30 mouse cellular contexts compared by ENCODE assay signal in genomic region chr4:137590961-137591360, GRCm38 (mm10). TPM values are rescaled to one million over a fixed set of nuclear protein-coding genes. Genes with fewer than 3 reads are reported as not detected.
DNase-seq lines count a peak whose midpoint lies in the region; ATAC-seq and TF ChIP-seq lines count a peak whose summit lies in the region.
"Had no signal": no experiment of that assay in that cellular context is flagged by ENCODE, and none has a peak within 500 bp of the region (broad histone marks: within the 10 kb centered on the region; RNA-seq: fewer than 3 reads in every experiment).

No protein-coding gene starts in this region.

- peaks cover 2% of the 10 kb centered on the region; the same call in 1 of the 2 replicates for H3K36me3 ChIP-seq in heart, adult 2 months (ENCODE audit: control insufficient read depth, insufficient read depth, low read length)
- peaks cover 5% of the 10 kb centered on the region for H3K36me3 ChIP-seq in ES-Bruce4 (ENCODE audit: control insufficient read depth, insufficient read depth, low read length, poor library complexity, severe bottlenecking)
- no peaks in the 10 kb centered on the region for H3K36me3 ChIP-seq in liver, postnatal 0 days (replicated peaks; ENCODE audit: insufficient read depth, low read length)
- H3K36me3 ChIP-seq: embryonic facial prominence, embryonic 15.5 days; heart, embryonic 13.5 days; hindbrain, embryonic 12.5 days; liver, embryonic 13.5 days; midbrain, embryonic 13.5 days had no signal

- no peak overlapping the region for H3K9ac ChIP-seq in heart, adult 2 months (ENCODE audit: low read depth, low read length)
- peak overlapping the region; percentile 8; the same call in 1 of the 2 replicates for H3K9ac ChIP-seq in ES-Bruce4 (ENCODE audit: low read depth, poor library complexity, severe bottlenecking)
- H3K9ac ChIP-seq in liver, postnatal 0 days (replicated peaks): no peak overlapping the region
- H3K9ac ChIP-seq: embryonic facial prominence, embryonic 15.5 days; heart, embryonic 13.5 days; hindbrain, embryonic 12.5 days; liver, embryonic 13.5 days; lung, embryonic 14.5 days; midbrain, embryonic 13.5 days had no signal

- no peak overlapping the region for H3K4me2 ChIP-seq in liver, postnatal 0 days (ENCODE audit: low read depth, low read length)
- H3K4me2 ChIP-seq: embryonic facial prominence, embryonic 15.5 days; heart, embryonic 13.5 days; hindbrain, embryonic 12.5 days; liver, embryonic 13.5 days; lung, embryonic 14.5 days; midbrain, embryonic 13.5 days had no signal

- TF ChIP-seq EP300 in heart, adult 2 months (IDR thresholded peaks at IDR 0.05; ENCODE audit: insufficient read depth, low read depth, low read length): no peak
- TF ChIP-seq EP300 in ES-Bruce4 (IDR thresholded peaks at IDR 0.05; ENCODE audit: insufficient read depth, low read depth, low read length): no peak
- TF ChIP-seq EP300 in liver, postnatal 0 days (IDR thresholded peaks at IDR 0.05; ENCODE audit: low read depth): no peak

- TF ChIP-seq POLR2A in heart, adult 2 months (IDR thresholded peaks at IDR 0.05; ENCODE audit: insufficient read depth, low read depth, low read length): no peak
- no peak for TF ChIP-seq POLR2A in ES-Bruce4 (IDR thresholded peaks at IDR 0.05; ENCODE audit: insufficient read depth, low read length)

- H3K9me3 ChIP-seq in ES-Bruce4 (replicated peaks; ENCODE audit: control insufficient read depth, insufficient read depth, low read length, poor library complexity, severe bottlenecking): no peaks in the 10 kb centered on the region
- H3K9me3 ChIP-seq in liver, postnatal 0 days (ENCODE audit: low read length): no peaks in the 10 kb centered on the region
- H3K9me3 ChIP-seq: embryonic facial prominence, embryonic 15.5 days; heart, embryonic 13.5 days; hindbrain, embryonic 12.5 days; liver, embryonic 13.5 days; midbrain, embryonic 13.5 days had no signal

- peaks cover 3% of the 10 kb centered on the region for H3K4me1 ChIP-seq in heart, adult 2 months (ENCODE audit: control insufficient read depth, insufficient read depth, low read length)
- H3K4me1 ChIP-seq in ES-Bruce4 (ENCODE audit: control insufficient read depth, insufficient read depth, low read length): no peaks in the 10 kb centered on the region
- H3K4me1 ChIP-seq in liver, postnatal 0 days (ENCODE audit: insufficient read depth): peaks cover 7% of the 10 kb centered on the region

- no peak for TF ChIP-seq CTCF in heart, adult 2 months (IDR thresholded peaks at IDR 0.05)
- no peak for TF ChIP-seq CTCF in ES-Bruce4 (IDR thresholded peaks at IDR 0.05; ENCODE audit: low read depth, low read length)
- no peak for TF ChIP-seq CTCF in liver, postnatal 0 days (IDR thresholded peaks at IDR 0.05; ENCODE audit: low read depth)

- 0 out of 2 replicates have a peak, but pooled peaks cover 1% of the 10 kb centered on the region for H3K79me2 ChIP-seq in heart, adult 2 months (replicated peaks; ENCODE audit: control insufficient read depth, insufficient read depth, low read length)

- WGBS in heart, adult 2 months: 50% methylated on average over 4 of the region's 4 CpGs
- 83% methylated on average over 4 of the region's 4 CpGs for WGBS in liver, postnatal 0 days (ENCODE audit: insufficient replicate concordance)

- ATAC-seq in liver, postnatal 0 days: no peak
- ATAC-seq: forebrain, embryonic 14.5 days; midbrain, embryonic 13.5 days had no signal

- H3K27me3 ChIP-seq in heart, adult 2 months (ENCODE audit: control insufficient read depth, insufficient read depth, low read length): no peaks in the 10 kb centered on the region
- H3K27me3 ChIP-seq in ES-Bruce4 (ENCODE audit: control insufficient read depth, insufficient read depth, low read length, poor library complexity, severe bottlenecking): no peaks in the 10 kb centered on the region
- H3K27me3 ChIP-seq in liver, postnatal 0 days (ENCODE audit: insufficient read depth, low read length): no peaks in the 10 kb centered on the region
- H3K27me3 ChIP-seq: embryonic facial prominence, embryonic 15.5 days; liver, embryonic 13.5 days; midbrain, embryonic 13.5 days had no signal

- DNase-seq in adrenal gland, adult 2 months: peak; percentile 34
- no peak for DNase-seq in adrenal gland, adult 18-20 months (ENCODE audit: low spot score in 2 of 2)
- DNase-seq in cerebellum, adult 9-11 months: peak; percentile 45
- no peak for DNase-seq in cerebellum, adult 9-10 months
- peak; percentile 93 for DNase-seq in heart, adult 11 months
- no peak for DNase-seq in heart, adult 2 months
- DNase-seq in liver, postnatal 0 days: no peak
- DNase-seq: kidney, adult 11 months; kidney, postnatal 4 days; liver, embryonic 13.5 days; lung, embryonic 14.5 days; thymus, adult 18-20 months; thymus, postnatal 36 days had no signal

- H3K4me3 ChIP-seq in heart, adult 2 months: no peak overlapping the region
- H3K4me3 ChIP-seq in ES-Bruce4 (ENCODE audit: low read depth, low read length): no peak overlapping the region
- no peak overlapping the region for H3K4me3 ChIP-seq in liver, postnatal 0 days (ENCODE audit: low read depth, low read length)
- H3K4me3 ChIP-seq: embryonic facial prominence, embryonic 15.5 days; heart, embryonic 13.5 days; hindbrain, embryonic 12.5 days; liver, embryonic 13.5 days; midbrain, embryonic 13.5 days had no signal

- no peak overlapping the region for H3K27ac ChIP-seq in heart, adult 2 months
- H3K27ac ChIP-seq in ES-Bruce4 (ENCODE audit: insufficient read depth, low read length): no peak overlapping the region
- H3K27ac ChIP-seq in liver, postnatal 0 days (ENCODE audit: low read depth): no peak overlapping the region
- H3K27ac ChIP-seq: embryonic facial prominence, embryonic 15.5 days; heart, embryonic 13.5 days; hindbrain, embryonic 12.5 days; liver, embryonic 13.5 days; midbrain, embryonic 13.5 days had no signal

- intact Hi-C loops in heart, adult 2 months (cut with DNase I): loop anchor here (5.0 kb wide), 1 partner anchor 234 kb away; the partner anchor contains the start of gene Cdc42

RNA-seq across cellular contexts. Expression of gene Usp48, which starts 2.6 kb away (rescaled TPM):
- 100 to 1,000 TPM; 100 to 101 TPM for total RNA-seq in adrenal gland, adult 2 months (2021)
- 52.2 and 58.9 TPM in 2 replicates for polyA plus RNA-seq in adrenal gland, adult 2 months (2012; rRNA removed)
- 100 to 1,000 TPM in 1 of 2 experiments, 10 to 100 TPM in 1; 92.3 to 111 TPM for total RNA-seq in adrenal gland, adult 18-20 months (2021)
- 10 to 100 TPM; 30.0 to 37.6 TPM for total RNA-seq in heart, adult 2 months (2021)
- polyA plus RNA-seq in heart, adult 2 months (2012; rRNA removed): 29.7 and 49.1 TPM in 2 replicates
- polyA plus RNA-seq in ES-Bruce4 (2011; ENCODE audit: insufficient read depth, insufficient read length, low read depth, missing spikeins): 401 and 412 TPM in 2 replicates
- polyA plus RNA-seq in liver, postnatal 0 days (2015; fragmentation: Nextera tagmentation; extraction: Ambion mirVana): 23.3 and 28.4 TPM in 2 replicates

RNA-seq across cellular contexts. Expression of gene Ldlrad2, which starts 16.6 kb away (rescaled TPM):
- not detected for total RNA-seq in adrenal gland, adult 2 months (2021)
- 0.67 TPM in 1 of 2 replicates, not detected in the other for polyA plus RNA-seq in adrenal gland, adult 2 months (2012; rRNA removed)
- total RNA-seq in adrenal gland, adult 18-20 months (2021): under 1 TPM in 1 of 2 experiments, not detected in 1; 0.83 TPM
- not detected for total RNA-seq in heart, adult 2 months (2021)
- polyA plus RNA-seq in heart, adult 2 months (2012; rRNA removed): not detected in 2 replicates
- polyA plus RNA-seq in ES-Bruce4 (2011; ENCODE audit: insufficient read depth, insufficient read length, low read depth, missing spikeins): not detected in 2 replicates
- polyA plus RNA-seq in liver, postnatal 0 days (2015; fragmentation: Nextera tagmentation; extraction: Ambion mirVana): not detected in 2 replicates
- total RNA-seq: common myeloid progenitor, adult 5-6 weeks; heart, postnatal 25 days; left cerebral cortex, postnatal 25 days; megakaryocyte, adult 5-6 weeks; monocyte, adult 5-6 weeks had no signal
- polyA plus RNA-seq: forebrain, embryonic 14.5 days; frontal cortex, adult 2 months; gonadal fat pad, adult 2 months; heart, embryonic 13.5 days; hindbrain, embryonic 12.5 days; kidney, embryonic 16.5 days; limb, embryonic 14.5 days; liver, embryonic 13.5 days; lung, embryonic 14.5 days; small intestine, adult 2 months; stomach, embryonic 16.5 days had no signal

Comparison
In these comparisons a context has a peak if more than half of its experiments do, and no peak if none do; other contexts are left out.
1. DNase-seq: peak in adrenal gland, adult 2 months (single experiment), cerebellum, adult 9-11 months (single experiment) and heart, adult 11 months (single experiment); none in adrenal gland, adult 18-20 months (0 of 2), cerebellum, adult 9-10 months (single experiment), heart, adult 2 months (0 of 2) and liver, postnatal 0 days (single experiment).